Mouse (Mus musculus): ENCODE data around the gene Mepce. TPM values are rescaled to one million over a fixed set of nuclear protein-coding genes. Genes with fewer than 3 reads are reported as not detected.
"Not testable (repeated sequence)": the region's sequence is repeated elsewhere in the genome, so short reads cannot be mapped to it uniquely, and the experiment has no call there.

Mepce gene
- polyA plus RNA-seq, 1 experiment from 2014 or later, result 8.2 TPM

DNA sequence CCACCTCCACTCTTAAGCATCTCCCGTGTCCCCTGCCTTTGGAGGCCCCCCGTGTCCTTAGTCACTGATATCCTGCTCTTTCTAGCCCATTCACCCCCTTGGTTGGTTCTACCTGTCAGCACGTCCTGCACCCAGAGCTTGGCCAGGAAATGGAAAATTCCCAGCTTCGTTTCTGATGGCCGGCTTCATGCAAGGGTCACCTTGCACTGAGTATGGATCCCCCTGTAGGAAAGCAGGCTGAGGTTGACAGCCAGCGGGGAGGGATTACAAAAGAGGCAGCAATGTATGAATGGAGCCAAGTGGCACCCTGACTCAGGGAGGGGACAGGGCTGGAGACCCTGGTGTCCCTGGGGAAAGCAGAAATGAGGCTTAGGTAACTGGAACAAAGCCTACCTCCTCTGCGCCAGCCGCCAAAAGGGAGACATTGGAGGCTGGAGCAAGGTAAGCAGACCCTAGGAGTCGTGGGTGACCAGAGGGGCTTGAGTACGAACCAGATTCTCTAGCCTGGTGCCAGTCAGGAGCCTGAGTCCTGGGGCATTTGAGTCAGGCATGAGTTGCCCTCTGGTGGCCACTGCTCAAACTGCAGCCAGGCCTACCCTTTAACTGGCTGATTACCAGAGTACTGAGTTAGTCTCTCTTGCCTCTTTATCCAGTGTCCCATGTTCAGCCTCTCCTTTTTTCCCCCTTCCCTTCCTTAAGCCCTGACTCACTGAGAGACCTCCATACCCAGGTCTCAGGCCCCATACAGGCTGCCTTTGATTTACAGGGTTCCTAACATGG, 30.4 kb downstream of the Mepce start:
- Histone ChIP-seq H3K27me3 (ENCODE audit: control insufficient read depth, insufficient read depth, low read length) (no peaks in the 10 kb centered on the region), H3K9ac (ENCODE audit: low read length) (no peak overlapping the region), H3K27ac (ENCODE audit: low read length) (no peak overlapping the region), H3K4me1 (ENCODE audit: control insufficient read depth, insufficient read depth, low read length) (peaks cover 14% of the 10 kb centered on the region), H3K4me3 (replicated peaks; ENCODE audit: low read length) (no peak overlapping the region), H3K36me3 (ENCODE audit: control insufficient read depth, insufficient read depth, low read length) (peaks cover 17% of the 10 kb centered on the region; the same call in 1 of the 2 replicates), H3K4me2 (ENCODE audit: low read depth, low read length) (no peak overlapping the region), H3K9me3 (replicated peaks; ENCODE audit: control insufficient read depth, low read length) (no peaks in the 10 kb centered on the region)
- 0 out of 2 replicates have a peak, but pooled peaks have one; percentile 15 for ATAC-seq (ENCODE audit: insufficient read depth, low FRiP score)
- WGBS, result 47% methylated on average over 10 of the region's 10 CpGs

DNA sequence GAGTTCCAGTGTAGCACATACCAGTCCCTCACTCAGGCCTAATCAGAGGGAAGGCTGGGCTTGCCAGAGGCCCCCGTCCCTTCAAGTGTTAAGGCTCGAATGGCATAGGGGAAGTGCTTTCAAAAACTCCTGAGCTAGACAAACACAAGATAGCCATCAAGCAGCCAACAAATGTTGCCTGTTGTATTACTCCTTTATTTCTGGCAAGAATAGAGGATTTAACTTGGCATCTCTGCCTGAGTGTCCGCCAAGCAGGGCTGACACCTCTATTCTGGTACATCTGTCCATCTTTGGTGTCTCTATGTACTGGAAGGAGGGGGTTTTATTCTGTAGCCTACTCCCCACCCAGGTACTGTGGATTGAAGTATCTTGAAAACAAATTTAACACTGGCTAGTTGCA, 31.3 kb downstream of the Mepce start:
- no peak overlapping the region for H3K27ac ChIP-seq (ENCODE audit: low read length)
- 69% methylated on average over 3 of the region's 3 CpGs for WGBS
- H3K9ac ChIP-seq (ENCODE audit: low read length), result no peak overlapping the region
- H3K4me2 ChIP-seq (ENCODE audit: low read depth, low read length), result no peak overlapping the region
- no peak overlapping the region for H3K4me3 ChIP-seq (replicated peaks; ENCODE audit: low read length)
- peaks cover 26% of the 10 kb centered on the region; the same call in 1 of the 2 replicates for H3K36me3 ChIP-seq (ENCODE audit: control insufficient read depth, insufficient read depth, low read length)
- H3K27me3 ChIP-seq (ENCODE audit: control insufficient read depth, insufficient read depth, low read length), result no peaks in the 10 kb centered on the region
- peaks cover 14% of the 10 kb centered on the region for H3K4me1 ChIP-seq (ENCODE audit: control insufficient read depth, insufficient read depth, low read length)
- H3K9me3 ChIP-seq (replicated peaks; ENCODE audit: control insufficient read depth, low read length), result no peaks in the 10 kb centered on the region
- no peak for ATAC-seq (ENCODE audit: insufficient read depth, low FRiP score)

DNA sequence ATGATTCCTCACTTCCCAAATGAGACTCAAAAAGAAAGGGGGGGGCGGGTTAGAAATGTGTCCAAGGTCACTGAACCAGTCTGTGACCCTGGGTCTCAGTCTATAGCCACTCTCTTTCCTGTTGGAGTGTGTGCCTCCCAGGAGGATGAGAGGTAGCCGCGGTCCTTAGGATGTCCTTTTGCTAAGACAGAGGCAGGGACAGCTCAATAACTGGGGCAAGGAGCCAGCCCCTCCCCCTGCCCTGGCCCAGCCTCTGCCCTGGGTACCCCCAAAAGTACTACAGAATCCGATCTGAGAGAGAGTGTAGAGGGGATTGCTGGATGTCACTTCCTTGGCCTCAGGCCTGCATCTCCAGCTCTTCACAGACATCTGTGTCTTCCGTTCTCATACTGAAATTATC, 32.0 kb downstream of the Mepce start:
- ATAC-seq (ENCODE audit: insufficient read depth, low FRiP score), result no peak
- H3K9me3 ChIP-seq (replicated peaks; ENCODE audit: control insufficient read depth, low read length), result no peaks in the 10 kb centered on the region
- 85% methylated on average over 5 of the region's 5 CpGs for WGBS
- peaks cover 14% of the 10 kb centered on the region for H3K4me1 ChIP-seq (ENCODE audit: control insufficient read depth, insufficient read depth, low read length)
- no peaks in the 10 kb centered on the region for H3K27me3 ChIP-seq (ENCODE audit: control insufficient read depth, insufficient read depth, low read length)
- no peak overlapping the region for H3K9ac ChIP-seq (ENCODE audit: low read length)
- no peak overlapping the region for H3K4me2 ChIP-seq (ENCODE audit: low read depth, low read length)
- H3K36me3 ChIP-seq (ENCODE audit: control insufficient read depth, insufficient read depth, low read length), result peaks cover 27% of the 10 kb centered on the region; the same call in 1 of the 2 replicates
- no peak overlapping the region for H3K4me3 ChIP-seq (replicated peaks; ENCODE audit: low read length)
- H3K27ac ChIP-seq (ENCODE audit: low read length), result peak overlapping the region; percentile 15; the same call in 1 of the 2 replicates

DNA sequence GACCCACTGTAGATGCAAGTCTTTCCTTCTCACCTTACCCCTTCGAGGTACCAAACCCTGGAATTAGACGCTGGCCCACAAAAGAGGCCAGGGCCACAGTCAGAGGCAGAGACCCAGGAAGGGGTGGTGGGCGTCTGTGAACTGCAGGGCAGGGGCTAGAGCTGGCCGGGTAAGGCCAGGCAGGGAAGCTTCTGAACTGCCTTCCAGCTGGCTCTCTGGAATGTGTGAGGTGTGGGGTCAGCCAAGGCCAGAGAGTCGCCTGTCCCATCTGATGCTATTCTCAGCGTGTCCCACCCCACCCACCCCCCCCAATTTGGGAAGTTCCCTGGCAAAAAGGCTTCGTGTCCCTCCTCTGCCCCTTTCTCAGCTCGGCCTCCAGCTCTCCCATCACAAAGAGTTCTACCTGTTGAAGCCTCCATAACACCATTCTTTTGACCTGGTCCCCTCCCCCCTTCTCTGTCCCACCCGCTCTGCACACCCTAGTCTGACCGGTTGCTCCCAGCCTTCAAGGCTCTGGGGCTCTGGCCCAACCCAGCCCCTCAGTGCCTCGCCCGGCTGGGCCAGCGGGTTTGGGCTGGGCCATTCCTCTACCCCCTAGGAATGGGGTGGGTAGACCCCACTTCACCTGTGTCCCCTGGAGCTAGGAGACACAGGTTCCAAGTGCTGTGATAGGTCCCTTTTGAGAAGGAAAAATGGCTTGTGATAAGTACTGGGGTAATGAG, 34.2 kb downstream of the Mepce start:
- ATAC-seq (ENCODE audit: insufficient read depth, low FRiP score), result no peak; the same call in 1 of the 2 replicates
- Histone ChIP-seq H3K9me3 (replicated peaks; ENCODE audit: control insufficient read depth, low read length) (no peaks in the 10 kb centered on the region), H3K9ac (ENCODE audit: low read length) (0 out of 2 replicates have a peak overlapping the region, but pooled peaks have one; percentile 11), H3K27ac (ENCODE audit: low read length) (no peak overlapping the region), H3K27me3 (ENCODE audit: control insufficient read depth, insufficient read depth, low read length) (no peaks in the 10 kb centered on the region), H3K4me1 (ENCODE audit: control insufficient read depth, insufficient read depth, low read length) (peaks cover 23% of the 10 kb centered on the region), H3K36me3 (ENCODE audit: control insufficient read depth, insufficient read depth, low read length) (peaks cover 16% of the 10 kb centered on the region; the same call in 1 of the 2 replicates), H3K4me2 (ENCODE audit: low read depth, low read length) (no peak overlapping the region), H3K4me3 (replicated peaks; ENCODE audit: low read length) (no peak overlapping the region)
- WGBS, result 60% methylated on average over 13 of the region's 13 CpGs

DNA sequence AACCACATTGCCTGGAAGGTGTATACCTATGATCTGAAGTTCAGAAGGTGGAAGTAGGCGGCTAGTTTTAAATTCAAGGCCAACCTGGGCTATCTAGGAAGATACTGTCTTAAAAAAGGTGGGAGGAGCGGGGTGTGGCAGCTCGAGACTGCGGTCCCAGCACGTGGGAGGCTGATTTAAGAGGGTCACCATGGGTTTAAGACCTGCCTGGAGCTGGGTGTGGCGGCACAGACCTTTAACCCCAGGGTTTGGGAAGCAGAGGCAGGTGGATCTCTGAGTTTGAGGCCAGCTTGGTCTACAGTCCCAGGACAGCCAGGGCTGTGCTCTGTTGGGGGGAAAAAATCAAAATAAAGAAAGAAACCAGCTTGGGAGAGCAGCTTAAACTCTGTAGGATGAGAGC, 35.5 kb downstream of the Mepce start:
- 86% methylated on average over 6 of the region's 6 CpGs for WGBS
- Histone ChIP-seq H3K9me3 (replicated peaks; ENCODE audit: control insufficient read depth, low read length) (no peaks in the 10 kb centered on the region), H3K27me3 (ENCODE audit: control insufficient read depth, insufficient read depth, low read length) (no peaks in the 10 kb centered on the region), H3K4me1 (ENCODE audit: control insufficient read depth, insufficient read depth, low read length) (peaks cover 28% of the 10 kb centered on the region), H3K4me3 (replicated peaks; ENCODE audit: low read length) (no peak overlapping the region), H3K4me2 (ENCODE audit: low read depth, low read length) (no peak overlapping the region), H3K36me3 (ENCODE audit: control insufficient read depth, insufficient read depth, low read length) (peaks cover 12% of the 10 kb centered on the region; the same call in 1 of the 2 replicates), H3K9ac (ENCODE audit: low read length) (no peak overlapping the region), H3K27ac (ENCODE audit: low read length) (no peak overlapping the region)
- ATAC-seq (ENCODE audit: insufficient read depth, low FRiP score), result no peak

DNA sequence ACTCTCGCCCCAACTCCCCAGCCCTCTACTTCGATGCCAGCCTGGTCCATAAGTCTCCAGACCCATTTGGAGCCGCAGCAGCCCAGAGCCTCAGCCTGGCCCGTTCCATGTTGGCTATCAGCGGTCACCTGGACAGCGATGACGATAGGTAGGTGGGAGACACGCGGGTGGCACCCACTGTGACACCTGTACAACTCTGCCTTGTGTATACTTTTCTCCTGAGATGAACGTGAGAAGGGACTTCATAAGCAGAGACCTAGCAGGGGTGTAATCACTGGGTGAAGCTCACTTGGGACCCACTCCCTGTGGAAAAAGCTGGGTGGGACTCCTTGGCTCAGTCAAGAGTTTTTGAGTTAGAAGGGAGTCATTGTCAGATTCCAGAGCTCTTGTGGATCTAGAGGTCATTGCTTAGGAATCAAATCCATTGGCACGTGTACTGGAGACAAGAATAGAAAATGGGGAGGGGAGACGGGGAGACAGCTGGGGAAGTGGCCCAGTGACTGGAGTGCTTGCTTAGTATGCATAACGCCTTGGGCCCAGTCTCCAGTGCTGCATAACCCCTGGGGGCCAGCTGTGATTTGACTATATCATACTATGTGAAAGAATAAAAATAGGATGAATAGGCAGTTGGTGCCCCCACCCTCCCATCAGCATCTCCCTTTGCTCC, 36.1 kb downstream of the Mepce start:
- no peak for ATAC-seq (ENCODE audit: insufficient read depth, low FRiP score)
- Histone ChIP-seq H3K4me3 (replicated peaks; ENCODE audit: low read length) (no peak overlapping the region), H3K4me1 (ENCODE audit: control insufficient read depth, insufficient read depth, low read length) (peaks cover 26% of the 10 kb centered on the region), H3K4me2 (ENCODE audit: low read depth, low read length) (no peak overlapping the region), H3K9me3 (replicated peaks; ENCODE audit: control insufficient read depth, low read length) (no peaks in the 10 kb centered on the region), H3K27ac (ENCODE audit: low read length) (no peak overlapping the region), H3K9ac (ENCODE audit: low read length) (no peak overlapping the region), H3K27me3 (ENCODE audit: control insufficient read depth, insufficient read depth, low read length) (no peaks in the 10 kb centered on the region), H3K36me3 (ENCODE audit: control insufficient read depth, insufficient read depth, low read length) (peaks cover 12% of the 10 kb centered on the region; the same call in 1 of the 2 replicates)
- 90% methylated on average over 13 of the region's 13 CpGs for WGBS

DNA sequence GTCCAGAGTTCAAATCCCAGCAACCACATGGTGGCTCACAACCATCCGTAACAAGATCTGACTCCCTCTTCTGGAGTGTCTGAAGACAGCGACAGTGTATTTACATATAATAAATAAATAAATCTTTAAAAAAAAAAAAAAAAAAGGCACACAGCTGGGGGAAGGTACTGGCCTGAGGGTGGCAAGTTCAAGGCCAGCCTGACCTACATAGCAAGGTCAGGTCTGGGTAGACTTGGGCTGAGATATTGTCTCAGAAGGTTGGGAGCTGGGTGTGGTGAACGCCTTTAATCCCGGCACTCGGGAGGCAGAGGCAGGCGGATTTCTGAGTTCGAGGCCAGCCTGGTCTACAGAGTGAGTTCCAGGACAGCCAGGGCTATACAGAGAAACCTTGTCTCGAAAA, 37.2 kb downstream of the Mepce start:
- WGBS, result 87% methylated on average over 7 of the region's 8 CpGs
- H3K4me3 ChIP-seq (replicated peaks; ENCODE audit: low read length); ATAC-seq (ENCODE audit: insufficient read depth, low FRiP score); H3K4me2 ChIP-seq (ENCODE audit: low read depth, low read length); H3K9me3 ChIP-seq (replicated peaks; ENCODE audit: control insufficient read depth, low read length); H3K9ac ChIP-seq (ENCODE audit: low read length); H3K27me3 ChIP-seq (ENCODE audit: control insufficient read depth, insufficient read depth, low read length); H3K27ac ChIP-seq (ENCODE audit: low read length): not testable (repeated sequence)
- Histone ChIP-seq H3K36me3 (ENCODE audit: control insufficient read depth, insufficient read depth, low read length) (peaks cover 12% of the 10 kb centered on the region; the same call in 1 of the 2 replicates), H3K4me1 (ENCODE audit: control insufficient read depth, insufficient read depth, low read length) (peaks cover 21% of the 10 kb centered on the region)

DNA sequence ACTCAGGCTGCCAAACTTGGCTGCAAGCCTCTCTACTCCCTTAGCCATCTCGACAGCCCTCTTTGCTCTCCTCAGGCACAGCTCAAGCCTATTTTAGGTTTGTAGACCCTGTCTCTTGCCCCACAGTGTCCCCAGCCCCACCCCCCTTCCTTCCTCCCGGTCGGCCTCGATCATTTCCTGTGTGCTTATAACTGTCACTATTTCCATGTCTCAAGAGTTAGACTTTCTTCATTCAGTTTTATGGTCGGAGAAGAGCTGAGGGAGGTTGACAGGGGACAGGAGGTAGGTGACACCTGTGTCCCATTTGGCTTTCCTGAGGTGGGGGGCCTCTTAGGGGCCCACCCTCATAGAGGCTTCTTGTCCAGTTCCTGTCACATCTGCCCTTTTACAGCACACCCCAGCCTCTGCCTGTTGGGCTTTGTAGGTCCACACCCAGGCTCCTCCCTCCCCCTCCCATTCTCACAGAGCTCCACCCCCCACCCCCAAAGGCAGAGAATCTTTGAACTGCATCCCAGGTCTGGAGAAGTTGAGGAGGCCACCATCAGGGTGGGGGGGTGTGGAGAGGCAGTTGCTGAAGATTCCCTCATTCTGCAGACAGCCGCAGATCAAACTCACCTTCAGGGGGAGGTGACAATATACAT, 38.1 kb downstream of the Mepce start:
- WGBS, result 35% methylated on average over 6 of the region's 6 CpGs
- peak overlapping the region; percentile 88 for H3K4me3 ChIP-seq (replicated peaks; ENCODE audit: low read length)

More for the DNA sequence above, 38.1 kb downstream of the Mepce start:
- no peak for ATAC-seq (ENCODE audit: insufficient read depth, low FRiP score)
- H3K36me3 ChIP-seq (ENCODE audit: control insufficient read depth, insufficient read depth, low read length), result peaks cover 12% of the 10 kb centered on the region; the same call in 1 of the 2 replicates
- no peaks in the 10 kb centered on the region for H3K9me3 ChIP-seq (replicated peaks; ENCODE audit: control insufficient read depth, low read length)
- H3K9ac ChIP-seq (ENCODE audit: low read length), result peak overlapping the region; percentile 96
- peaks cover 21% of the 10 kb centered on the region for H3K4me1 ChIP-seq (ENCODE audit: control insufficient read depth, insufficient read depth, low read length)
- H3K27me3 ChIP-seq (ENCODE audit: control insufficient read depth, insufficient read depth, low read length), result no peaks in the 10 kb centered on the region
- H3K4me2 ChIP-seq (ENCODE audit: low read depth, low read length), result peak overlapping the region; percentile 98
- peak overlapping the region; percentile 99 for H3K27ac ChIP-seq (ENCODE audit: low read length)

Measured in stomach, embryonic 16.5 days (tissue).